Mouse (Mus musculus) T-helper 17 cell (primary cell): Measurements from ENCODE around the gene Dis3.
"Not testable (repeated sequence)": the region's sequence is repeated elsewhere in the genome, so short reads cannot be mapped to it uniquely, and the experiment has no call there.

Source experiments
- in situ Hi-C, 2 experiments: fragments of 300-600 bp; cut with MboI, MseI; formaldehyde crosslinking; loops; 1 replicate in 1 of 2; 2 replicates in 1 of 2; pipeline ENCODE4 v1.15.1; 2025; ENCODE audit warnings: high pct_unique_total_duplicates in 2 of 2

Dis3 gene

DNA sequence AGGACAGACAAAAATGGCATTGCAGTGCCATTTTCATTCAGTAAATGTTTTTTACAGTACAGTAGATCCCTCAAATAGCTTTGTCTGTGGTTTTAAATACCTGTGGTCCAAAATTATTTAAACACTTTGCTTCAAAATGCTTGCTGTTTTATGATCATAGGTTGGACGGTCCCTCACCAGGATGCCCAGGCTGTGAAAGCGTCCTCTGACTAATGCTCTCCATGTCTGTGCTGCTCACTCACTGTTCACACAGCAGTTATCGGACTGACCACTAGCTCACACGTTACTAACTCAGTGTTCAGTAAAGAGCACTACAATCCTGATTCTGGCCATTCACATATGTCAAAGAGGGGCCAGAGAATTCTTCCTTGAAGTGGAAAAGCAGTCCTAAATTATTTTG, 28.4 kb downstream of the Dis3 start:
- in situ Hi-C loops: no loop called here

DNA sequence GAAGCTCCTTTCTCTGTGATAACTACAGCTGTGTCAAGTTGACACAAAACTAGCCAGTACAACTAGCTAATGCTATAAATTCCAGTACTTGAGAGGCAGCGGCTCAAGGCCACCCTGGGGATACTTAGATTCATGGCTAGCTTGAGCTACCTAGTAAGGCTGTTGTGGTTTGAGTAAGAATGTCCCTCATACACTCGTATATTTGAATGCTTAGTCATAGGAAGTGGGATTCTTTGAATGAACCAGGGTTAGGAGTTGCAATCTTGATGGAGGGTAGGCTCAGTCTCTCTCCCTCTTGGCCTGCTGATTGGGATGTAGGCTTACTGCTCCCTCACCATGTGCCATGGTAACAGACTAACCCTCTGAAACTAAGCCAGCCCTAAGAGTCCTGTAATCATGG, 36.5 kb downstream of the Dis3 start:
- in situ Hi-C loops: no loop called here

DNA sequence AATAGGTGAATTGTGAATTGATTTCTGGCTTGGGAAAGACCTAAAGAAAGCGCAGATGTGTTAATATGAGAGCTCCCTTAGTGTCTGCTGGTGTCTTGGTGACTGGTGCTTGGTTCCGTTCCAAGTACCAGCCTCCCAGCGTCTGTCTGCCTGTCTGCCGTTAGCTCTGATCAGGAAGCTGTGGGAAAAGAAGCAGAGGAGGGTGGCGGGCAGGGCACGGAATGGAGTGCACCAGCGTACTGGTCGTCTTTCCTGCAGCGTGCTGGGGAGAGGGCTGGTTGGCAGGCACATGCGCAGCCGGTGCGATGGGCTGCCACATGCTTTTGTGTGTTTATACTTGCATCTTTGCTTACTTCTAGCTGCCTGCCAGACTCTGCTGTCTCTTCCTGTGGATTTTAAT, 39.0 kb downstream of the Dis3 start:
- in situ Hi-C loops: no loop called here

DNA sequence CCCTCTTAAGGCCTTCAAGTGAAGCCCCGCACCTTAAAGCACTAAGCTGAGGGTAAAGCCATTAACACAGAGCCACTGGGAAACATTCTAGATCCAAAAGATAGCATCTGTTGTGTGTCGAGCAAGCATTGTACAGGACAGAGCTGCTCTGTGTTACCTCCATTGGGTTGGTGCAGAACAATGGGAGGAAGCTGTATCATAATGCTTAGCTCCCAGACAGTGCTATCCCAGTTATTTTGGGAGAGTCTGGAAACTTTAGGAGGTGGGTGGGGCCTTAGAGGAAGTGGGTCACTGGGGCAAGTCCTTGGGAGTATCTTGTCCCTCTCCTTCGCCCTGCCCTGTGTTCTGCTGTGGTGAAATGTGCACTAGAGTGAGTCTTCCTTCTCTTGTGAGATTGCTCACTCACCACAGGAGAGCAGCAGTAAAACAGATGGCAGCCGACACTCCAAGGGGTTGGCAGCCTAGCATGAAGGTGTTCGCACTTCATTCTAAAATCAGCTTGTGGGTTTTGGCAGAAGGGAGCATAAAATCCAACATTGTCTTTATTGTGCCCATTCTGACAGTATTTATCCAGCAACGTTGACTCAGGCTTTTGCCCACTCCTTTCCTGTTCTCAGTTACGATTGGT, 40.5 kb downstream of the Dis3 start:
- in situ Hi-C loops: loop anchor here (5.0 kb wide), 2 partner anchors 33 to 38 kb away; partner anchors contain the start of genes Dis3 (in 1 of the 2) and Pibf1 (in 1 of the 2)

DNA sequence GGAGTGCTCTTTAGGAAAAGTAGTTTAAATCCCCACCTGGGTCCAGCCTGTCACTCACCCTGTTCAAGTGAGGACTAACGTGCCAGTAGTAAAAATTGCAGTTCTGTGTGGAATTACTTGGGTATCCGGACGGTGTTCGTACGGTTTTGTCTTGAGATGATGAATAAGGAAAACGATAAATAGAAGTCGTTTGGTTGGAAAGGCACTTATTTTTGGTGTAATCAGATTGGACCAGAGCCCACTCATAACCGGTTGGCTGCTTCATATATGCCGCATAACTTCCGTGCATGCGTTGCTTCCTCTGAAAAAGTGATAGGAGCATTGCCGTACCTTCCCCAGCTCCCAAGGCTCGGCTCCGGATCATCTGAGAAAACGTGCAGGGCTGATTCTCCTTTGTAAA, 52.8 kb downstream of the Dis3 start:
- in situ Hi-C loops: no loop called here

DNA sequence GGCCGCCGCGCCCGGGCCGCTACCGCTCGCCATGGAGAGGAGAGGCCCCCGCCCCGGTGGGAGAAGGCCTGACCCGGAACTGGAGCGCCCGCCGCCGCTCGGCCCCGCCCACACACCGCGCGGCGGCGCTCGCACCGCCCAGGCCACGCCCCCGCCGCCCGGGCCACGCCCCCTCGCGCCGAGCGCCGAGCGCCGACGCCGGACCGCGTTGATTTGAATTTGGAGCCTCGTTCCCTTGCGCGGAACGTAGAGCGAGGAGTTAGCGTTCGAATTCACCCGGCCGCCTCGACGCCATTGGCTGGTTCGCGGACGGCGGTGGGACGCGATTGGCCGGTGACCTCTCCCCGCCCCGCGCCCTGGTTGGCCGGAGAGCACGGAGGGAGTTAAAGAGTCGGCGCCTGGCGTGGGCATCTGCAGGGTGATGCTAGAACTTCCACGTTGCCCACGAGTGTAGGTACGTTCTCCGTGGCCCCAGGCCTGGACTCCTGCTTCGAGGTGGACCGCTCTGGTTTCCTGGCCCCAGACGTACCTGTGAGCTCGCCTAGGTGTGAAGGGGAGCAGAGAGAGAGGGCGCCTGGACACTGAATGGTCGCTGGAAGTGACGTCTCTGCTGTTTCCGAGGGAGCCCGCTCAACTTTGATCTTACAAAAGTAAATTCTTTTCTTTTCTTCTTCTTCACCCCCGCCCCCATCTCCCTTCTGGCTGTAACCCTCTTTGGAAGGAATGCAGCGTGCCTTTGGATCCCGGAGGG, 53.4 kb downstream of the Dis3 start, which contains the start of the genes Mzt1 and Bora:
Mzt1 (minus strand) TSS at position 104 of the 751 bp plus-strand sequence.
Bora (plus strand) TSS at position 192 of the 751 bp plus-strand sequence.
- in situ Hi-C loops: no loop called here

DNA sequence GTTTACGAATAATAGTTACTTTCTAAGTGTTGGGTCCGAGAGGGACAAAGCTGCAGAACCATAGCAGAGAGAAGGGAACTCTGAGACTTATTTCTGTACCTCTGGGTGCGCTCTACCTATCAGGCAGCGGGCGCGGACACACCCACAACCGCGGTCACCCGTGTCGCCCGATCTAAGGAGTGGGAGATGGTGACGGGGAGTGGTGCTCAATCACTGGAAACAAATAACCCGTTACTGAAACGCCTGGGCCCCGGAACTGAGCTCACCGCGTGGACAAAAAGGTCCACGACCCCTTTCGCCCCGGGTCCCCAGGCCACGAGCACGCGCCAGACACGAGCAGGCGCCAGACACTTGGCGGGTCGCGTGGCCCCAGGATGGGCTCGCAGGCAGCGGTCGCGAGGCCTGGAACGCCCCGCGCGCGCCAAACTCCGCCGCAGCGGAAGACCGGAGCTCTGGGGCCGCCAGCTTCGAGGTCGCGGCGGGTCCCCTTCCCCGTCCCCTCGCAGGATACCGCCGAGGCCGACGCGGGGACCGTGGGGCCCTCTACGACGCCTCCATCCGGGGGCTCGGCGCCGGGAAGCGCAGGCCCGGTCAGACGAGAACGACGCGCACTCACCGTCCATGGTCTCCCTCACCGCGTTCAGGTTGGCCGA, 54.1 kb downstream of the Dis3 start:
- in situ Hi-C loops: no loop called here

DNA sequence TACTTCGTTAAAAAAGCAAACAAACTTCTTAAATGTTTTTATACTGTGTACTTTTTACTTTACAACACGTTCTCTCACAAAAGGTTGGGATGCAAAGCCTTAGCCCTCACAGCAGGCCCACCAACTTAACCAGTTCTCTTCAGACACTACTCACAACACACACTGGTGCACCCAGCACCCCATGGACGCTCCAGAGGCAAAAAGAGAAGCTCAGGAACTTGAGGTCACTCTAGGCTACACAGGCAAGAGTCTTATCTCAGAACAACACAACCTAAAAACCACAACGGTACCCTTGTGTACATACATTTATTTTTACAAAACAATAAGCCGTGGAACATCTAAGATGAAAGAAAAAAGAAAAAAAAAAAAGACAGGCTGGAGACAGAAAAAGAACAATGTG, 54.9 kb downstream of the Dis3 start:
- in situ Hi-C loops: no loop called here

DNA sequence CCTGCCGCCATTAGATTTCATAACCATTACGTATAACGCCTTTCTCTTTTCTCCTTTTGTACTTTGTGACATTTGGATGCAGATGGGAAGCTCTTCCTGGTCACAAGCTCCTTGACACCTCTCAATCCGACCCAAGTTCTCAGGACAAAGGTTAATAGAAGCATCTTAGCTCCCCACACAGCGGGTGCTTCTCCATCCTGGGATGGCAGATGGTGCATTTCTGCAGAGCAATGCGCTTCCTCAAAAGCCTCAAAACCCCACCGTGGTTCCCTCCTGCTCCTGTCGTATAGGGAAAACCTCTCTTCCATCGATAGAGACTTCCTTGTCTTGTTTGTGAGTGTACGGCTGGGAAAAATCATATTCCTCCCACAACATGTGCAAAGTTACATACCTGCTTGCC, 55.5 kb downstream of the Dis3 start:
- in situ Hi-C loops: no loop called here

DNA sequence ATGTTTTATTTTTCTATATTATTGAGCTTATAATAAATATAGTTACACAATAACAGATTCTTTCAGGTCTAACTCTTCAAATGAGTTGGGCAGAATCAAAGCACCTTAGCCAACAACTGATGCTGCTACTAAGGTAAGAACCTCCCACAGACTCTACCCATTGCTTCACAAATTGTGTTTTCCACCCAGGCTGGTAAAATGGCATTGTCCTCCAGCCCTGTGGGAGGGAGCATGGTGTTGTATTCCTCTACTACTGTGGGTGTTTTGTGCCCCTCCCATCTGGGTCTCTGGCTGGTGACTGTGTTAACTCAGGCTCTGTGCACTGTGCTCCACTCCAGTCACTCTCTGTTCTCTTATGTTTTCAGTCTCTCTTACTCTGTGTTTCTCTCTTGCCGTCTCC, 56.1 kb downstream of the Dis3 start:
- in situ Hi-C loops: no loop called here

DNA sequence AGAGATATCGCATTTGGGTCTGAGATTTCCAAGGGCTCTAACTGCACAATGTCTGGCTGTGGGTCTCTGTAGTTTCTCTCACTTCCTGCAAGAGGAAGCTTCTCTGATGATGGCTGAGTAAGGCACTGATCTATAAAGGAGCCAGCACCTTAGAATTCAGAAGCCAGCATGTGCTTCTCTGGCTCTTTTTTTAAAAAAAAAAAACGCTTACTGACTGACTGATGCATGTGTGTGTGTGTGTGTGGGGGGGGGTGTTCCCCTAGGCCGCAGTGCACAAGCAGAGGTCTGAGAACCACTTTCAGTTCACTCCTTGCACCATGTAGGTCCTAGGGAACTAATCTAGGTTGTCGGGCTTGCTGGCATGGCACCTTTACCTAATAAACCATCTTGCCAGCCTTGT, 58.2 kb downstream of the Dis3 start:
- in situ Hi-C loops: no loop called here

DNA sequence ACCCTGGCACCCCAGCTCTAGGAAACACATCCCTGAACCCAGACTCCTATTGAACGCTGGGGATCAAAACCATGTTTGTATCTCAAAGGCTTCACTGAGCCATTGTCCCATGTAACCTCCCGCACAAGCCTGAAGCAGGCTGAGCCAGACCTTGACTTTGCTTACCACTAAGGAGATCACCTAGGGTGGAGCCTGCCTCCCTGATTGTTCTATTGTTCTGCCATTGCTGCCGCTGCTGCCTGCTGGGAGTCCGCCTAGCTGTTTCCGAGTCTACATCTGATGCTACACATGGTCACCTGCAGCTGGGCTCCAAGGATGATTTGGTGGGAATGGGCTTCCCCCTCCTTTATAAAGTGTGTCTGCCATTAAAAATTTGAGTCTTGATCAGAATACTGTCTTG, 60.3 kb downstream of the Dis3 start:
- in situ Hi-C loops: not testable (repeated sequence)

DNA sequence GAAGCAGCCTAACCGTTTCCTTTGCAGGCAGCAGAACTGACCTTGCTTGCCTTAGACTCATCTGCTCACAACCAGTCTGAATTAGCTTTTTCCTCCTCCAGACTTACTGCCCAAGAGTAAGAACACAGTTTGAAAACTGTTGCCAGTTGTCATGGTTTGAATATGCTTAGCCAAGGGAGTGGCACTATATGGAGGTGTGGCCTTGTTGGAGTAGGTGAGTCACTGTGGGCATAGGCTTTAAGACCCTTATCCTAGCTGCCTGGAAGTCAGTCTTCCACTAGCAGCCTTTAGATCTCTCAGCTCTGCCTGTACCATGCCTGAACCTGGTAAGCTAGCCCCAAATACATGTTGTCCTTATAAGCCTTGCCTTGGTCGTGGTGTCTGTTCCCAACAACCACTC, 61.9 kb downstream of the Dis3 start:
- in situ Hi-C loops: no loop called here

DNA sequence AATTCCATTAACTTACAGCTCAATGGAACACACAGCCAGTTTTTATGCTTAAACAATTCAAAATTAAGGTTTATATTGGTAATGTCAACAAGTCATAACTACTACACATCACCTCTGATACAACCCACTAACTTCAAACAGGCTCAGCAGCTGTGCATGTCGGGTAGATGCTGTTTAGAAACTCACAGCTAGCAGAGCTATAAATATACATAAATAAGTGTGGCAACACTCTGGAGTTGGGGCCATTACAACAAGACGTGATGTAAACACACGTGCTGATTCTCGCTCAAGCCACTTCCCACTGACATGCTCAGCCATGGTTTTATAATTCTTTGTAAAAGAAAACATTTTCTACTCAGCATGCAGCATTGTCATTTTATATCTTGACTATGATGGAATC, 63.5 kb downstream of the Dis3 start:
- in situ Hi-C loops: no loop called here

DNA sequence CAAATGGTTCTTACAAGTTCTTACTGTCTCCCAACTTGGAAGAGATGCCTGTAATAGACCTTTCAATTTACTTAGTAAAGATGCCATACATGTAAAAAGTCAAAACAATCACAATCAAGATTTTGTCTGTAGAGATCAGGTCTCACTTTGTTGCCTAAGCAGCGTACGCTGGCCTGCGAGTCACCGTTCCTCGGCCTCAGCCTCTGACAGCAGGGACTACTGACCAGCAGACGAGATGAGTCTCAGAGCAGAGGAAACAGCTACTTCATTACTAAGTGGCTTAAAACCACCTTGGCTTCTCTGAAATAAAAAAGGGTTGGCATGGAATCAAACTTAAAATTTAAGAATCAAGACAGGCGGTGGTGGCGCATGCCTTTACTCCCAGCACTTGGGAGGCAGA, 64.7 kb downstream of the Dis3 start:
- in situ Hi-C loops: not testable (repeated sequence)

DNA sequence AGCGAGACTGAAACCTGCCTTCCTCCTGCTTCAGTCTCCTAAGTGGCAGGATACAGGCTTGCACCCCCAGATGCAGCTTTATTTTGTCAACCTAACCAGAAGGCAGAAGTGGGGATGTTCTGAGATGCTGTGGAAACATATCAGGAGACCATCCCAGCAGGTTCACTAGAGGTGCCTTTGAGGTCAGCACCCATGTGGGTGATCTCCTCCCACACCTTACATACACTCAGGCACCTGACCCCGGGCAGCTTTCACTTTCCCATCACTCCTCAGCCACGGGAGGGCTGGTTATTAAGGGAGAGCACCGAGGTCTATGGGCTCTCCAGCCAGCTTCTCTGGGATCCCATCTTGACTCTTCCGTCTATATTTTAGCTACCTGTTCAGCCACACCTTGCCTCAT, 67.0 kb downstream of the Dis3 start:
- in situ Hi-C loops: no loop called here

DNA sequence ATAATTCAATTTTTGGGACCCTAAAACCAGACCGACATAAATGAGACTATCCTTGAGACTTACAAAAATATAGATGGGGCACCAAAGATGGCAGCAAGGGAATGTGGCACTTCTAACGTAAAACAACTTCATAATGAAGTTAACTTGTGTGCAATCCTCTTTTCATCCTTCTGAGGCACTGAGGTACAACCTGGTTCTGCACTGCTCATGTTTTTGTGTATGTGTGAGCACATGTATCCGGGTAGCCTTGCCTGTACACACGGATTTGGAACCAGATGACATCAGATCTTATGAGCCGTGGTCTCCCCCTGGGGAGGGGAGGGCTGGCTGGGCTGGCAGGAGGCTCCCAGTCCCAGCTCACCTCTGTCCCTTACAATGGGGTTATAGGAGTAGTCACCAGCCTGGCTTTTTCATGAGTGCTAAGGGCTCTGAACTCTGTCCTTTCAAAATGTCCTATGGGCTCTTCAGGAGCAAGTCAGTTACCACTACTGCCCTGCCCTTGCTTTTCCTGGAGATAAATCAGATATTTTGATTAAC, 68.2 kb downstream of the Dis3 start:
- in situ Hi-C loops: no loop called here

DNA sequence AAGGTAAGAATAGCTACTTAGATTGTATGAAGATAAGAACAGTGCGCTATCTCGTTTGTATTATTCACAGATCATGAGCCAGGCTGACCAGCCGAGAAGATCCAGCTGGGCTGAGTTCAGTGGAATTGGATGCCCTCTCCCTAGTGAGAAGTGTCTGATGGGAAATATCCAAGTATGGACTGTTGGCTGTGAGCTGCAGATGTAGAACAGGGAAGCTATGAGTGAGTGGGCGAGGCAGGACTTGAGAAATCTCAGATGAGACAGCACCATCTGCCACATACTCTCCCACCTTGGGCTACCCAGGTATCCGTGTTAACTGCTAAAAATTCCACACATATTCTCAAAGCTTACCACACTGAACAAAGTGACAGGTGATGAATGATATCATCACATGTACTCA, 69.6 kb downstream of the Dis3 start:
- in situ Hi-C loops: no loop called here
